Mouse (Mus musculus) limb, embryonic 11.5 days (tissue): ENCODE results near the gene Ralgps2. TPM values are rescaled to one million over a fixed set of nuclear protein-coding genes. Genes with fewer than 3 reads are reported as not detected.

Experiments
- ATAC-seq: fragments of 200-750 bp; cut with Nextera tagmentation; 2 replicates; pipeline ENCODE4 v1.8.0; 2017; ENCODE audit warnings: low read depth; ENCODE audit not compliant: insufficient number of reproducible peaks, low FRiP score, low TSS enrichment
- DNase-seq: peaks from one replicate; pipeline ENCODE4 v3.0.0-alpha.2; 2015; ENCODE audit warnings: low spot score
- H3K27ac ChIP-seq: fragments of 300-500 bp; sonication (generic); replicated peaks from 2 replicates; pipeline ENCODE4 v1.5.1; 2014; ENCODE audit warnings: low read depth, mild to moderate bottlenecking, low read length
- H3K27me3 ChIP-seq: fragments of 300-500 bp; sonication (generic); 2 replicates; pipeline ENCODE4 v1.6.1; 2014; ENCODE audit warnings: mild to moderate bottlenecking, low read length, mixed read lengths; ENCODE audit not compliant: control insufficient read depth, insufficient read depth
- H3K36me3 ChIP-seq: fragments of 300-500 bp; sonication (generic); 2 replicates; pipeline ENCODE4 v1.6.1; 2014; ENCODE audit warnings: mild to moderate bottlenecking, low read length, moderate library complexity, mixed read lengths; ENCODE audit not compliant: control insufficient read depth, insufficient read depth
- H3K4me1 ChIP-seq: fragments of 300-500 bp; sonication (generic); 2 replicates; pipeline ENCODE4 v1.6.1; 2014; ENCODE audit warnings: low read length, mixed read lengths; ENCODE audit not compliant: control insufficient read depth, insufficient read depth
- H3K4me2 ChIP-seq: fragments of 300-500 bp; sonication (generic); 2 replicates; pipeline ENCODE4 v1.6.1; 2014; ENCODE audit warnings: low read depth, mild to moderate bottlenecking, moderate library complexity; ENCODE audit not compliant: severe bottlenecking
- H3K4me3 ChIP-seq: fragments of 300-500 bp; sonication (generic); 2 replicates; pipeline ENCODE4 v1.5.1; 2014; ENCODE audit warnings: low read depth, low read length
- H3K9ac ChIP-seq: fragments of 300-500 bp; sonication (generic); 2 replicates; pipeline ENCODE4 v1.6.1; 2014; ENCODE audit warnings: mild to moderate bottlenecking, low read length
- H3K9me3 ChIP-seq: fragments of 300-500 bp; sonication (generic); 2 replicates; pipeline ENCODE4 v1.6.1; 2016; ENCODE audit warnings: low read length; ENCODE audit not compliant: control insufficient read depth
- WGBS: fragments of 180-500 bp; shearing (Covaris S2); extraction: QIAGEN DNeasy Blood & Tissue Kit; methylation state at CpG from one replicate; pipeline ENCODE4 v1.1.7; 2014; 5-methylcytosine and 5-hydroxymethylcytosine counted together
- polyA plus RNA-seq: library from polyadenylated mRNA; unstranded; fragments of >200 nt; fragmentation: Nextera tagmentation; extraction: Ambion mirVana; gene quantifications from 2 replicates; pipeline ENCODE4 v1.2.1, GENCODE M21; 2014

The Ralgps2 gene
- polyA plus RNA-seq, 1 experiment from 2014 or later: 87.0 TPM

- Histone ChIP-seq H3K9me3 (no peaks in the 10 kb centered on the region), H3K4me1 (peaks cover 10% of the 10 kb centered on the region), H3K27me3 (no peaks in the 10 kb centered on the region), H3K4me2 (no peak overlapping the region), H3K27ac (no peak overlapping the region), H3K4me3 (no peak overlapping the region), H3K36me3 (no peaks in the 10 kb centered on the region), H3K9ac (no peak overlapping the region)
- 85% methylated on average over 4 of the region's 4 CpGs for WGBS
- ATAC-seq (no peak), DNase-seq (no peak)
Observed at GRCm38 (mm10) chr1:156775190-156775589, 164.2 kb downstream of the Ralgps2 start.

GRCm38 (mm10) chr1:156770845-156771244 is 168.6 kb downstream of the Ralgps2 start:
- Histone ChIP-seq H3K4me2 (no peak overlapping the region), H3K4me1 (no peaks in the 10 kb centered on the region), H3K36me3 (no peaks in the 10 kb centered on the region), H3K9ac (no peak overlapping the region), H3K27me3 (no peaks in the 10 kb centered on the region), H3K27ac (no peak overlapping the region), H3K4me3 (no peak overlapping the region), H3K9me3 (peaks cover 7% of the 10 kb centered on the region; the same call in 1 of the 2 replicates)
- no peak for ATAC-seq
- DNase-seq: no peak
- WGBS: 95% methylated on average over 10 of the region's 10 CpGs

GRCm38 (mm10) chr1:156769621-156770297 is 169.7 kb downstream of the Ralgps2 start:
- Histone ChIP-seq H3K36me3 (no peaks in the 10 kb centered on the region), H3K4me1 (no peaks in the 10 kb centered on the region), H3K9ac (no peak overlapping the region), H3K9me3 (peaks cover 7% of the 10 kb centered on the region; the same call in 1 of the 2 replicates), H3K4me3 (no peak overlapping the region), H3K4me2 (no peak overlapping the region), H3K27ac (no peak overlapping the region), H3K27me3 (no peaks in the 10 kb centered on the region)
- DNase-seq: no peak
- ATAC-seq: no peak
- 81% methylated on average over 18 of the region's 18 CpGs for WGBS

- Histone ChIP-seq H3K4me2 (no peak overlapping the region), H3K27ac (no peak overlapping the region), H3K4me3 (no peak overlapping the region), H3K9me3 (peaks cover 7% of the 10 kb centered on the region; the same call in 1 of the 2 replicates), H3K27me3 (no peaks in the 10 kb centered on the region), H3K9ac (no peak overlapping the region), H3K36me3 (no peaks in the 10 kb centered on the region), H3K4me1 (no peaks in the 10 kb centered on the region)
- 54% methylated on average over 5 of the region's 5 CpGs for WGBS
- ATAC-seq (no peak), DNase-seq (no peak)
Observed at GRCm38 (mm10) chr1:156769163-156769562, 170.3 kb downstream of the Ralgps2 start.

GRCm38 (mm10) chr1:156765311-156765710 is 174.1 kb downstream of the Ralgps2 start:
- peaks cover 7% of the 10 kb centered on the region; the same call in 1 of the 2 replicates for H3K9me3 ChIP-seq
- no peak overlapping the region for H3K9ac ChIP-seq
- H3K4me2 ChIP-seq: no peak overlapping the region
- H3K27me3 ChIP-seq: no peaks in the 10 kb centered on the region
- DNase-seq: no peak
- no peak for ATAC-seq
- 92% methylated on average over 3 of the region's 3 CpGs for WGBS
- H3K4me3 ChIP-seq: no peak overlapping the region
- no peak overlapping the region for H3K27ac ChIP-seq
- H3K4me1 ChIP-seq: peaks cover 13% of the 10 kb centered on the region
- no peaks in the 10 kb centered on the region for H3K36me3 ChIP-seq

GRCm38 (mm10) chr1:156764584-156764983 is 174.8 kb downstream of the Ralgps2 start:
- Histone ChIP-seq H3K9me3 (peaks cover 7% of the 10 kb centered on the region; the same call in 1 of the 2 replicates), H3K36me3 (no peaks in the 10 kb centered on the region), H3K9ac (no peak overlapping the region), H3K27me3 (no peaks in the 10 kb centered on the region), H3K4me2 (no peak overlapping the region), H3K27ac (no peak overlapping the region), H3K4me1 (peaks cover 13% of the 10 kb centered on the region), H3K4me3 (no peak overlapping the region)
- ATAC-seq (no peak), DNase-seq (no peak)
- 73% methylated on average over 6 of the region's 6 CpGs for WGBS

- Histone ChIP-seq H3K4me3 (no peak overlapping the region), H3K36me3 (no peaks in the 10 kb centered on the region), H3K27ac (no peak overlapping the region), H3K9ac (no peak overlapping the region), H3K4me2 (no peak overlapping the region), H3K27me3 (no peaks in the 10 kb centered on the region), H3K4me1 (peaks cover 13% of the 10 kb centered on the region), H3K9me3 (peaks cover 7% of the 10 kb centered on the region; the same call in 1 of the 2 replicates)
- no peak for ATAC-seq
- 93% methylated on average over 6 of the region's 6 CpGs for WGBS
- no peak for DNase-seq
Observed at GRCm38 (mm10) chr1:156763280-156763679, 176.1 kb downstream of the Ralgps2 start.

- no peak overlapping the region for H3K4me3 ChIP-seq
- no peak overlapping the region for H3K4me2 ChIP-seq
- no peaks in the 10 kb centered on the region for H3K27me3 ChIP-seq
- H3K36me3 ChIP-seq: no peaks in the 10 kb centered on the region
- peak; percentile 38 for DNase-seq
- 68% methylated on average over 10 of the region's 10 CpGs for WGBS
- no peak overlapping the region for H3K9ac ChIP-seq
- H3K9me3 ChIP-seq: peaks cover under 1% of the 10 kb centered on the region; the same call in 1 of the 2 replicates
- peak overlapping the region; percentile 73 for H3K27ac ChIP-seq
- ATAC-seq: 0 out of 2 replicates have a peak, but pooled peaks have one; percentile 4
- H3K4me1 ChIP-seq: peaks cover 13% of the 10 kb centered on the region
Observed at GRCm38 (mm10) chr1:156761430-156761801, 178.0 kb downstream of the Ralgps2 start.
